Mouse (Mus musculus): Measurements from ENCODE around the gene Camta1. TPM values are rescaled to one million over a fixed set of nuclear protein-coding genes. Genes with fewer than 3 reads are reported as not detected.

The Camta1 gene
- total and polyA plus RNA-seq, 2 experiments = 2.7 to 6.1 TPM

DNA sequence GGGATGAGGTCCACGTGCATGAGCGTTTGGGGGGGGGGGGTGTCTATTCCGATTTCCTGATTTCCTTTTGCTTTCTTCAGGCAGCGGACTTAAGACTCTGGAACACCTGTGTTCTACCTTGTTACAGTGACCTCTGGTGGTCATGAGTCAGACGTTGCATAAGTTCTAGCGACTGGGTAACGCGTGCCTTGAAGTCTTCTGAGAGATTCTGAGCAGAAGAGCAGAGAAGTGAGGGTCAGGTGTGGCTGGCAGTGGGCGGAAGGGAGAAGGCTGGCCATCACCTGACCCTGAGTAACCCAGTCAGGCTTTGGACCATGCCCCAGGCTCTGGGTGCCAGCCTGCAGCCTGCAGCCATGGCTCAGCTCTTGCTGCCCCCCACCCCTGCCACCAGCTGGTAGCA, 222.7 kb downstream of the Camta1 start:
- Histone ChIP-seq H3K36me3 (ENCODE audit: control insufficient read depth, insufficient read depth, low read length) (no peaks in the 10 kb centered on the region), H3K79me2 (ENCODE audit: control insufficient read depth, insufficient read depth, low read length) (no peaks in the 10 kb centered on the region), H3K4me1 (ENCODE audit: control insufficient read depth, insufficient read depth, low read length) (no peaks in the 10 kb centered on the region), H3K9ac (ENCODE audit: low read depth, low read length) (no peak overlapping the region), H3K4me3 (ENCODE audit: insufficient read depth, low read depth, low read length) (no peak overlapping the region), H3K27ac (replicated peaks; ENCODE audit: insufficient read depth, low read depth, low read length) (no peak overlapping the region), H3K27me3 (ENCODE audit: control insufficient read depth, insufficient read depth, low read length) (no peaks in the 10 kb centered on the region)
- 13% methylated on average over 9 of the region's 9 CpGs for WGBS
- TF ChIP-seq CTCF (IDR thresholded peaks at IDR 0.05; ENCODE audit: low read depth, low read length) (peak; percentile 39; the same call in 1 of the 2 replicates), POLR2A (IDR thresholded peaks at IDR 0.05; ENCODE audit: extremely low read depth, insufficient read depth, low read length) (no peak)
- peak; percentile 60 for DNase-seq (ENCODE audit: extremely low read depth, low read depth, low spot score)

DNA sequence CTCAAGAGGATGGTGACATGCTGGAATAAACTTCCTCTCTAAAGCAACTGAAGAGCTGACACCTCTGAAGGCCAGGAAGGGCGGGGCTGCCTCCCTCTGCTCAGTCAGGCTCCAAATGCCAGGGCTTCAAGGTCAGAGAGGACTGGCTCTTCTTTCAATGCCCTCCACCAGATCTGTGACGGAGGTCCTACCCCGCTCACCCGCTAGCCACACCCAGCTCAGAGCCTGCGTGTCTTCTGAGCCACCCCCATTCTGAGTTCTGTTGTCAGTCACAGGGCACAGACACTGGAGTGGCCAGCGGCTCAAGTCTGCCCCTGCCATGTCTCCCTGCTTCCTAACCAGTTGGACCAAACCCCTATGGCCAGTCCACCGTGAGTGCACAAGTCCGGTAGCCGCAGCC, 224.3 kb downstream of the Camta1 start:
- Histone ChIP-seq H3K4me1 (ENCODE audit: control insufficient read depth, insufficient read depth, low read length) (no peaks in the 10 kb centered on the region), H3K27me3 (ENCODE audit: control insufficient read depth, insufficient read depth, low read length) (no peaks in the 10 kb centered on the region), H3K79me2 (ENCODE audit: control insufficient read depth, insufficient read depth, low read length) (no peaks in the 10 kb centered on the region), H3K9ac (ENCODE audit: low read depth, low read length) (no peak overlapping the region), H3K27ac (replicated peaks; ENCODE audit: insufficient read depth, low read depth, low read length) (no peak overlapping the region), H3K4me3 (ENCODE audit: insufficient read depth, low read depth, low read length) (no peak overlapping the region), H3K36me3 (ENCODE audit: control insufficient read depth, insufficient read depth, low read length) (no peaks in the 10 kb centered on the region)
- TF ChIP-seq CTCF (IDR thresholded peaks at IDR 0.05; ENCODE audit: low read depth, low read length) = no peak
- TF ChIP-seq POLR2A (IDR thresholded peaks at IDR 0.05; ENCODE audit: extremely low read depth, insufficient read depth, low read length) = no peak
- DNase-seq (ENCODE audit: extremely low read depth, low read depth, low spot score) = no peak
- WGBS = 61% methylated on average over 9 of the region's 9 CpGs

DNA sequence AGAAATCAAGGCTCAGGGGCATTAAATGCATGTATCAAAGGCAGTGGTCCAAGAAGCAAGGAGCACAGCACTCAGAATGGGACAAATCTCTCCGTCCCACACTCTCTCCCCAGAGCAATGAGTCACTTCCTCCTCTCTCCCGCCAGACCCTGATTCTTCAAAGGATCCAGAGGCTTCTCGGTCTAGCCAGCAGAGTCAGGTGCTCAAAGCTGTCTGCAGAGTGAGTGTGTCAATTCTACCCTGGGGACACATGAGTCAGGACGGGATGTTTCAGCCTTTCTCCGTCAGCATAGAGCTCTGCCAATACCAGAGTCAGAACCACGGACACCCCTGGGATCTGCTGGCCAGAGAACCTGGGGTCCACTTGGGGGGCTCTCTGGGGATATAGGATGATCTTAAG, 226.9 kb downstream of the Camta1 start:
- no peak overlapping the region for H3K27ac ChIP-seq (replicated peaks; ENCODE audit: insufficient read depth, low read depth, low read length)
- DNase-seq (ENCODE audit: extremely low read depth, low read depth, low spot score) = no peak

DNA sequence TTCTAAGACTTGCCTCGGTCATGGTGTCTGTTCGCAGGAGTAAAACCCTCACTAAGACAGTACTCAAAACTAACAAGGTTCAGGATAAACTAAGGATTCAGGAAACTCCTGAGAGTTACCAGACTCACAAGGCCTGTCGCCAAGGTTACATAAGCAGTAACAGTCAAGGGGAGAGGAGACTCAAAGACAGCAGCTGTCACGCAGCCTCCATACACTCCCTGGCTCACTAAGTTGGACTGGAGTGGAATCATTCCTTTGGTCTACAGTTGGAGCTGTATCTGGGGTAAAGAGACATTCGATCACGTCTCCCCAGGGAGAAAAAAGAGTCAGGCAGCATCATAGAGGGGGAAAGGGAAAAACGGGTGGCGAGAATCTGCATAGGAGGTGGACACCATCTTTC, 227.9 kb downstream of the Camta1 start:
- no peak for DNase-seq (ENCODE audit: extremely low read depth, low read depth, low spot score)
- no peaks in the 10 kb centered on the region for H3K27me3 ChIP-seq (ENCODE audit: control insufficient read depth, insufficient read depth, low read length)
- H3K27ac ChIP-seq (replicated peaks; ENCODE audit: insufficient read depth, low read depth, low read length) = no peak overlapping the region
- TF ChIP-seq POLR2A (IDR thresholded peaks at IDR 0.05; ENCODE audit: extremely low read depth, insufficient read depth, low read length) (no peak), CTCF (IDR thresholded peaks at IDR 0.05; ENCODE audit: low read depth, low read length) (no peak)
- H3K4me3 ChIP-seq (ENCODE audit: insufficient read depth, low read depth, low read length) = no peak overlapping the region
- WGBS = 95% methylated on average over 8 of the region's 8 CpGs
- no peaks in the 10 kb centered on the region for H3K36me3 ChIP-seq (ENCODE audit: control insufficient read depth, insufficient read depth, low read length)
- H3K4me1 ChIP-seq (ENCODE audit: control insufficient read depth, insufficient read depth, low read length) = no peaks in the 10 kb centered on the region
- H3K79me2 ChIP-seq (ENCODE audit: control insufficient read depth, insufficient read depth, low read length) = no peaks in the 10 kb centered on the region
- H3K9ac ChIP-seq (ENCODE audit: low read depth, low read length) = no peak overlapping the region

More for the DNA sequence above, 226.9 kb downstream of the Camta1 start:
- WGBS = 60% methylated on average over 6 of the region's 6 CpGs
- Histone ChIP-seq H3K4me1 (ENCODE audit: control insufficient read depth, insufficient read depth, low read length) (no peaks in the 10 kb centered on the region), H3K79me2 (ENCODE audit: control insufficient read depth, insufficient read depth, low read length) (no peaks in the 10 kb centered on the region), H3K36me3 (ENCODE audit: control insufficient read depth, insufficient read depth, low read length) (no peaks in the 10 kb centered on the region), H3K9ac (ENCODE audit: low read depth, low read length) (no peak overlapping the region), H3K4me3 (ENCODE audit: insufficient read depth, low read depth, low read length) (no peak overlapping the region), H3K27me3 (ENCODE audit: control insufficient read depth, insufficient read depth, low read length) (no peaks in the 10 kb centered on the region)
- TF ChIP-seq CTCF (IDR thresholded peaks at IDR 0.05; ENCODE audit: low read depth, low read length) (no peak), POLR2A (IDR thresholded peaks at IDR 0.05; ENCODE audit: extremely low read depth, insufficient read depth, low read length) (no peak)

DNA sequence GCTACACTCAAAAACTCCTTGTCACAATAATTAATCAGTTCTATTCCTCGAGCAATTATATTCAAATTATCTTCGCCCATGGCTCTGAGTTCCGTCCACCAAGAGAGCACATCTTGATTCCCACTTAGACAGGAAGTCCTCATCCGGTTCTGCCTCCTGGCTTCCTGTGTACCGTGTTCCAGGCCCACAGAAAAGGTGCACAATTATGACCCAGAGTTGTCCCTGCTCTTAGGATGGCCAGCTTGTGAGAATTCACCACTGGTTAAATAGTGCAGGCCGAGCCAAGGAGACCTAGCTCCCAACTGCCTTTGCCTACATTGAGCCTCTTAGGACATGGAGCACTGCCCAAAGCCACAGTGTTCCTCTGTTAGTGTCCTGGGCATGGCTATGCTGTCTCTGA, 229.4 kb downstream of the Camta1 start:
- no peaks in the 10 kb centered on the region for H3K27me3 ChIP-seq (ENCODE audit: control insufficient read depth, insufficient read depth, low read length)
- no peaks in the 10 kb centered on the region for H3K79me2 ChIP-seq (ENCODE audit: control insufficient read depth, insufficient read depth, low read length)
- H3K4me3 ChIP-seq (ENCODE audit: insufficient read depth, low read depth, low read length) = no peak overlapping the region
- H3K9ac ChIP-seq (ENCODE audit: low read depth, low read length) = no peak overlapping the region
- H3K36me3 ChIP-seq (ENCODE audit: control insufficient read depth, insufficient read depth, low read length) = no peaks in the 10 kb centered on the region
- DNase-seq (ENCODE audit: extremely low read depth, low read depth, low spot score) = no peak
- no peaks in the 10 kb centered on the region for H3K4me1 ChIP-seq (ENCODE audit: control insufficient read depth, insufficient read depth, low read length)
- TF ChIP-seq POLR2A (IDR thresholded peaks at IDR 0.05; ENCODE audit: extremely low read depth, insufficient read depth, low read length) (no peak), CTCF (IDR thresholded peaks at IDR 0.05; ENCODE audit: low read depth, low read length) (no peak)
- no peak overlapping the region for H3K27ac ChIP-seq (replicated peaks; ENCODE audit: insufficient read depth, low read depth, low read length)
- WGBS = 71% methylated on average over 6 of the region's 6 CpGs

- Histone ChIP-seq H3K36me3 (ENCODE audit: control insufficient read depth, insufficient read depth, low read length) (no peaks in the 10 kb centered on the region), H3K27me3 (ENCODE audit: control insufficient read depth, insufficient read depth, low read length) (no peaks in the 10 kb centered on the region), H3K4me3 (ENCODE audit: insufficient read depth, low read depth, low read length) (no peak overlapping the region), H3K9ac (ENCODE audit: low read depth, low read length) (no peak overlapping the region), H3K27ac (replicated peaks; ENCODE audit: insufficient read depth, low read depth, low read length) (no peak overlapping the region), H3K79me2 (ENCODE audit: control insufficient read depth, insufficient read depth, low read length) (no peaks in the 10 kb centered on the region), H3K4me1 (ENCODE audit: control insufficient read depth, insufficient read depth, low read length) (no peaks in the 10 kb centered on the region)
- TF ChIP-seq POLR2A (IDR thresholded peaks at IDR 0.05; ENCODE audit: extremely low read depth, insufficient read depth, low read length) (no peak), CTCF (IDR thresholded peaks at IDR 0.05; ENCODE audit: low read depth, low read length) (no peak)
- 77% methylated on average over 10 of the region's 10 CpGs for WGBS
- no peak for DNase-seq (ENCODE audit: extremely low read depth, low read depth, low spot score)
Measured at GRCm38 (mm10) chr4:151630664-151631063, 231.0 kb downstream of the Camta1 start.

Data from liver, adult 2 months (tissue).